Mouse (Mus musculus): Measurements from ENCODE around the gene Zbtb20.
A peak's percentile ranks its signal among the peaks of the same experiment; 100 is the strongest.
"Not testable (repeated sequence)": the region's sequence is repeated elsewhere in the genome, so short reads cannot be mapped to it uniquely, and the experiment has no call there.

Gene Zbtb20

DNA sequence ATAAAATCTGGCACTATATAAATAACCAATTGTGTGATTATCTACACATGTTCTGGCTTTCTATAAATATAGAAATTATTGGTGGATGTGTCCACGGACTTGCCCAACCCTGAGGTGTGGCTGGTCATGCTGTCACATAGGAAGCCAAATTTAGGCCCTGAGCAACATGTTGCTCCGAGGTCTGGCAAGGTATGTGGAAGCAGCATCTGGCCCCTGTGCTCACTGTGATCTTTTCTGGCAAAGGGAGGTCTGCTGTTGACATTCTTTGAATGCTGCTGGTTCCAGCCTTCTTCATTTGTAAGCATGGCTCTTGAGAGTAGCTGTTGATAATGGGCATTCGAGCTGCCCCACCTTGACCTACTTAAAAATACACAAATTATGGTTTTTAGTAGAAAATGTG is 35.0 kb downstream of the Zbtb20 start:
- DNase-seq: no peak

DNA sequence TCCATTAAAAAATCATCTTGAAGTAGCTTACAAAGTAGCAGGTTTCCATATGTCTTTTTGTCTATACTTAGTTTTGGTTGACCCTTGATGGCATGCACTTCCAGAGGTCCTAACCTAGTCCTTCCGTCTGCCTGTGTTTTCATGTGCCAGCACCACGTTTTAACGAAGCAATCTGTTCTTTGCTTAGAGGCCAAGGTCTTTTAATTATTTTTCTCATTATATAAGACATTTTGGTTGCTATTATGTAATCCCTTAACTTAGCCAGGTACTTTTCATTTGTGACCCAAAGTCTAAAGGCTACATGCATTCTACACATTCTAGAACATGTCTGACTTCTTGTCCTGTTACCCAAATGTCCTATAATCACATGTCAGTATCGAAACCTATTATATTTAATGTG is 35.6 kb downstream of the Zbtb20 start:
- no peak for DNase-seq

DNA sequence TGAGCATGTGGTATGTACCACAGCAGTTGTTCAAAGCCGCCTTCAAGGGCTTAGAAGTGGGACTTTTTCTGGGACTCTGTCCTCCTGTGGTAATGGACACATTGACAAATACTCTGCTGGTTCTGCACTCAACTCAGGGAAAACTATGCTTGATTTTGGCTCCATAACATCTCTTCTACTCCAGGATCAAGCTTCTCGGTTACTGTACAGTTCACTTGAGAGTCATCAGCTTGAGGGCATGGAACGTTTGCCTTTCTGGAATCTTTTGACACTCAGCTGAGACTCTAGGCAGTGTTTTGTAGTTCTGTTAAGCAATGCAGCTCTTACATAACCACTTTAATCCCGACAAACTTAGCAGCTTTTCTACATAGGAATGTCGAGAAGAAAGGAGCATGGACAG is 36.1 kb downstream of the Zbtb20 start:
- DNase-seq: no peak

DNA sequence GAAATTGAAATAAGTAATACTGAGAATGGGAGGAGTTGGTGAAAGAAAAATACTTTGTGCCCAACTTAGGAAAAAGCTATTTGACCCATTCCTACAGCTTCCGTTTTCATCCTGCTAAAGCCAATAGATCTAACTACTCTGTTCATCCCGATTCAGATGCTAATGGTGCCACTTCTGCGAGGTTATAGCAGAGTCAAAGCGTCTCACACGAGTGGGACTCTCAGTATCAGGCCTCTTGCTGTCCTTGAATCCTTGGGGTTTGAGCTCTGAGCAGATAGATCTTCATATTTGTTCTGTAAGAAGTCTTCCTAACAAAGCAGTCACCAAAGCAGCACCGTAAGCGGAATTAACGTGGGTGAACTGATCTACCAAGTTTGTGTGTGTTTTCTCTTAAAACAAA is 37.6 kb downstream of the Zbtb20 start:
- DNase-seq: no peak

DNA sequence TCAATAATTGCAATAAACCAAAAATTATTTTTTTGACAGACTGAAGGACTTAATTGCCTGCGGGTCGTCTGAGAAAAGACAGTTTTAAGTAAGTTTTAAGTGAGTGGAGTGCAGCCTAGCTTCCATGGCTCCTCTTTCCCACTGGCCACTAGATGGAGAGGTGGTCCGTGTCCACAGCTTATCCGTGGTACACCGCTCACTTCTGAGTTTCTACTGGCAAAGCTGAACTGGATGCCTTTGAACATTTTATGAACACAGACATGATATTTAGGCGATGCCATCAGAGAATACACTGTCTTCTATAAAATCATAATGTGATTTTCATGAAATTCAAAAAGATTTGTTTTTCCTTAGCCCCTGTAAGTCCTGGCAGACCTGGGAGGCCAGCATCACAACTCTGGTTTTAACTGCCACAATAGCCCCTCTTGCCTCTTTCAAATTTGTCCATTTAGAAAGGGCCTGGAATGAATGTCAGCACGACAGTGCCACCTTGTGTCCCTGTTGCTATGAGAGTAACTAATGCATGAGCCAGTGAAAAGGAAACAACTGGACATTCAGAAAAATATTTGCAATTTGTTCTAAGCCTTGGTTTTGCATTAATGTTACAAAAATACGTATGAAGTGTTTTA is 38.9 kb downstream of the Zbtb20 start:
- DNase-seq: peak; percentile 51

DNA sequence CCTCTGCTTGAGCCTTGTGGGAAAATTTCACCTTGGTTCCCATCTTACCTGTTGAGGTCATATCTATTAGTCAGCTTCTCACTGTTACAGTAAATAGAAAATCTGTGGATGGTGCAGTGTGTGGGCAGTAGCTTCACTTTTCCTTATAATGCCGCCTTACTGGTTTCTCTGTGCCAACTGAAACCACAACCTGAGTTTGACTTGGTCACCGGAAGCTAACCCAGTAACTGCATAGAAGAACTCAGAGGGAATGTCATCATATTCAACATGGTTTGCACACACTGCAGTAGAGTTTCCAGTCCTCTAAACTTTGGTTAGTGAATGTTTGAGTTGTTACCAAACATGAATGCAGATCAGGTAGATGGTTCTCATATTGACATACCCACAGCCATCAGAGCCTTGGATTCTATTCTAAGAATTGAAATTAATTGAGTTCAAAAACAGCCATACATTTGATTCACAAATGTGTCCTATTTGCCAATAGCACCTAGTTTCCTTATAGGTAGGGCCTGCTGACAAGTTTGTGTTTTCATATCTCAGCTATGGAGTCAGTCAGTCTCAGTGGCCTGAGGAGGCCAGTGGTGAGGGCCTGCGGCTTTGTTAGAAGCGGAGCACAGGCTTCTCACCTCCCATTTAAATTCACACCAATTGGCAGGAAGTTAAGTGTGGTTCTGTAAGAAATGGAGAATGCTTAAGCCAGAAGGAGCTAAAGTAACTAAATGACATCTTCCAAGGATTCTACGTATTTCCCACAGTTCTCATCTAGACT is 44.5 kb downstream of the Zbtb20 start:
- no peak for DNase-seq

DNA sequence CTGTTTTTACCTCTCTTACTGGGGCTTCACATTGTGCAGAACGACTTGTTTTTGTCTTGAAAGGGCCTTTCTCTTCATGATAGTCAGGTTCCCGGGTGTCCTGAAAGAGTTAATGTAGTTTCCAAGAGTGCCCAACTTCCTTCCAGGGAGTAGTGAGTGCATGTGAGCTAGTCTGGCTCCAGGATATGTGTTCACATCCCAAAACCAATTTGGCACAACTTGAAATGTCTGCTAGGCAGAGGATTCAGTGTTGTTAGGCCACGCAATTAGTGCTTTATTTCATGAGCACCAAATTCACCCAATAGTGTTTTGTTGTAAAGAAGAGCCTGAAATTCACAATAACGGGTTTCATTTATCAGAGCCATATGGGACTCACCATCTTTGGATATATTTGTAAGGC is 45.8 kb downstream of the Zbtb20 start:
- DNase-seq: no peak

DNA sequence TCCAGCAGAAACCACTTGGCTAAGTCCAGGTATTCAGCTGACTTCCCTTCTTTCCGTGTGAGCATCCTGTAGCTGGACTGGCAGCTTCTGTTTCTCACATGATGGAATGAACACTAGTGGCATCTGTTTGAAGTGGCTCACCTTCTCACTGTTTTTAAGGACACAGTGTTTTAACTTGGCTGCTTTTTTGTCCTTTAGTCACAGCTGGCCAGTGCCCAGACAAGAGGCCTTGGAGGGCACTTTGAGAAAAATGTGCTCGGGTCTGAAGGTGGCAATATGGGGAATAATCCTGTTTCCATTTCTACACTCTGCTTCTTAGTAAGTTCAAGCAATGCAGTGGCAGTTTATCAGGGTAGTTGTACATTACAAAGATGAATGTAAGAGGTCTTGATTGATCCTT is 62.5 kb downstream of the Zbtb20 start:
- DNase-seq: no peak

DNA sequence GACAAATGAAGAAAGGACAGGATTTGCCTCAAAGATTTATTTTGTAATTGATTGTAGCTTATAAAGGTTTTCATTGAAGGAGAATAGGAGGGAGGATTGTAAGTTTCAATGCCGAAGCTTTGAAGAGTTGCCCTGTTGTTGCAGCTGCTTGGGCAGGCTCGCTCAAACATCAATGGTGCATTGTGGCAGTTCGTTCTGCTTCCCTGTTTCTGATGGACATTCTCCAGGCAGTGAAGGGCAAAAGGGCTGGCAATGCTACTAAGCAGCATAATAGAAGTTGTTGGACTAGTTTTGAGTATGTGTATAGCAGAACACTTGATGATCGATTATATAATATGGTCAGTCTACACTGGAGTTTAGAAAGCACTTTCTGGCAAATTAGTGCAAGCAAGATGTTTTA is 71.3 kb downstream of the Zbtb20 start:
- DNase-seq: no peak

DNA sequence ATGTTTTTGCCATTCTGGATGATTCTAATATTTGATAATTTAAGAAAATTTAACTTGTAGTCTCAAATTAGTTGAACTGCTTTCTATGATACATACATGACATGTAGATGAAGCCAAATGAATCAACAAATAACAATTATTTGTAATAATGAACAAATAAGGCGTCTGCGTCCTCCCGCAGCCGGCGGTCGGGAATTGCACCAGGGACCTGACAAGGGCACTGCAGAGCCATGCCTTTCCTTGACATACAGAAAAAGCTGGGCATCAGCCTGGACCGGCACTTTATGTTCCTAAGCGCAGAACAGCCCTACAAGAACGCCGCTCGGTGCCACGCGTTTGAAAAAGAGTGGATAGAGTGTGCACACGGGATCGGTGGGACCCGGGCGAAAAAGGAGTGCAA is 79.7 kb downstream of the Zbtb20 start:
- not testable (repeated sequence) for DNase-seq

DNA sequence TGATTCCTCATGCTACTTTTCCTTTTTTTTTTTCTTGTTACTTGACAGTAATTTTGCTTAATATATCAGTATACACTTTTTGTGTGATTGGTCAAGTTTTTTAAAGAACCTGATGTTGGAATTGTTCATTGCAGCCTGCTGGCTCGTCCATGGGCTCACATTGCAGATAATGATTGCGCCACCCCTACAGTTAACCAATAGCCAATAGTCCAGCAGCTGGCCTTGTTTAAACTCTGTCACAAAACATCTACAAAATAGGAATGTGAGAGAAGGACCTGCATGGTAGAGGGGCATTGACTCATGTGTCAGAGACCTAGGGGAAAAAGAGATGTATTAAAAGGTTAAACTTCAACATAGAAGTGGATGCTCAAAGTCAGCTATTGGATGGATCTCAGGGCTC is 97.2 kb downstream of the Zbtb20 start:
- no peak for DNase-seq

DNA sequence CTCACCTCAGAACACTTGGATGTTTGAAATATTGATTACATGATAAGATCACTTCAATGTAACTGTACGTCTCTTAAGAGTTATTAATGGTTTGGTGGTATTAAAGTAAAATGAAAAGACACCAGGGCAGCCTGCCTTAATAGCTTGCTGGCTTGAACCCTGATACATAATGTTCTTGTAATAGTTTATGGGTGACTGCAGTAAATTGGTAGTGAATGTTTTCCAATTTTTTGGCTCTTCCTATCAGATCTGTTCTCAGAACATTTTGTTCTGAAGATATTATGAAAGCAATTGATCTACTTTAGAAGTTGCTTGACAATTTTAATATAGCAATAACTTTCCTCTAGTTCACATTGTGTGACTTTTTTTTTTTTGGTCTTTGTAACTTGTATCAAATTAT is 123.2 kb downstream of the Zbtb20 start:
- DNase-seq: no peak

DNA sequence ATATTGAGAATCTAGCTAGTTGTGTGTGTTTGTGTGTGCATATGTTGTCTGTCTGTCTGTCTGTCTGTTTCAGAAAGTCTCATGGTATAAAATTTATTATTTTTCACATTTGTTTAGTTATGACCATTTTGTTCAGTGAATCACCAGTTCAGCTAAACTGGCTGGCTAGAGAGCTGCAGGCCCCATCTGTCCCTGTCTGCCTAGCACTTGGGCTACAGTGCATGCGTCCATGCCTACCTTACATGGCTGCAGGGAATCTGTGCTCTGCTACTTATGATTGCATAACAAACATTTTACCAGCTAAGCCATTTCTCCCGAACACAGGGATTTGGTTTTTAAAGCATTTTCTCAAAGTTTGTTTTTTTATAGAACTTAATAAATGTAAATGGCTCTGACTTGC is 150.7 kb downstream of the Zbtb20 start:
- DNase-seq: no peak

DNA sequence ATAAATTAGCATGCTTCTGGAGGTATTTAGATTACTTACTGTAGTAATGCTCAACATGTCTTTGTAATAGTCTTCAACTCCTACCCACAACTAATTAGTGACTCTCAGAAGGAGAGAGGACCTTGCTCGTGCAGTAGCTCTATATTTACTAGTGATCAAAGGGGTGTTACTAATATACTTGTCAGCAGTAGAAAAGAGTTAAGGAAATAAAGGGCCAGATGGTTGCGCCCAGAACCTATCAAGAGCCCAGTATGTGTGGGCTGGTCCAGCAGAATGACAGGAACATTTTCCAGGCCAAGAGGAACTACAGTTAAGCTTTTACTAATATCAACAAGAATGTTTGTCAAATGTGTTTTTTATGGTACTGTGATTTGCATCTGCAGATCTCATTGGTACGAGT is 153.6 kb downstream of the Zbtb20 start:
- no peak for DNase-seq

DNA sequence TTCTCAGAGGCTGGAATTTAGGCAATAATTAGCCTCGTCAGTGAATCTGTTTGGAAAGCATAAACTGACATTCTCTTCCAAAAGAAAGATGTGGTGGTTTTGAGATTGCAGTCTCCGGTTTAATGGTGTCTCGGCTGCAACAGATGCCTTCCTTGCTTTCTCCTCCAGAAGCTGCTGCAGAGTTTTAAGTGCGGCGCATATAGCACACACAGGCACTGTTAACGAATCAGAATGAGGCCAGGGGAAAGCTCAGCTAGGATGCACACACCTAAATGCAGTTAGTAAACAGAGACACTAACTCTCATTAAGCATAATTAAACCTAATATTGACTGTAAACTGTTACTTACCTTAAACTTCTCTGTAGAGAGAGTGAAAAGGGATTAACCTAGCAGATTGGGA is 160.0 kb downstream of the Zbtb20 start:
- no peak for DNase-seq

DNA sequence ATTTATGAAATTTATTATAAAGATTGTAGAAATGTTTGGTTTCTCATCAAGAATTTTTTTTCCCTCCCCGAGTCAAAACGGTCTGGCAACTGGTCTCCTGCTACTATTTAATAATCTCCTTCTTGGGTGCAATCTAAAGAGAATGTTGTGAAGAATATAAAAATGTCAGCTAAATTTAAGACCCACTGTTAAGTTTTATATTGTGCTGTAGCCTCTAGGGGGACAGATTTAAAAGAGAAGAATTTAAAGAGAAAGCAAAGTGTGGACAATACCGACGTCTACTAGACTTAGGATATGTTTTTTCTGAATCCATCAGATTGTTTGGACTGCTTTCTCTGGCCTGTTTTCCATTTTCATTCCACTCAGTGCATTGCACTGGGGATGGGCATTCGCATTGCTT is 160.8 kb downstream of the Zbtb20 start:
- DNase-seq: no peak

DNA sequence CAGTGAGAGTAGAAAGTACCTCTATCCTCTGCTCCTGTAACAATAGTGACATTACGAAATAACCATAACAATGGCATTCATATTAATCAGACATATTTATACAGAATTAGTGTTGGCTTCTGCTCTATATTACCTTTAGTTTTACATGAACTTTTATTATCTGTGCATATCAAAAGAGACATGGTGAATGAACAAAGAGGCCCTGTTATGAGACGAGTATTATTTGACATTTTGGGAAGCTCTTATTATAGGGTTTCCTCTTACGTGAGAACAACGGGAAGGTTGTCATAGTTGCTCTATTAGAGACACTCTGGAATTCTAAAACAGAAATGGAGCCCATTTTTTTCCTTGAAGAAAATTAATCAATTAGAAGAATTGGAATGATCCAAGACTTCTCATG is 161.6 kb downstream of the Zbtb20 start:
- no peak for DNase-seq

DNA sequence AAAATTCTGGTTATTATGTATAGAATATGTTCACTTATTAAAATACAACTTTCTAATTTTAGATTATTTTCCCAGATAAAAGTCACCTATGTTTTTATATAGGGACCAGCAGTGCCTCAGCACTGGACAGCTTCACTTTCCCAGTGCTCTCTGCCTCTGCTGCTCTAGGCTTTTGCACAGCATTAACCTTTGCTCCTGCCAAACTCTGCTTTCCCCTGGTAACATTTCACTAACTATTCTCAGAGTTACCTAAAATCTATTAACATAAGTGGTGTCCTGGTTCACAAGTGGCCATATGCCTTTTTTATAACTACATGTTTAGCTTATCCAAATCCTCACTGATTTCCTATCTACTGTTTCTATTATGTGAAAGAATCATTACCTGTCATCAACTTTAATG is 169.9 kb downstream of the Zbtb20 start:
- no peak for DNase-seq

DNA sequence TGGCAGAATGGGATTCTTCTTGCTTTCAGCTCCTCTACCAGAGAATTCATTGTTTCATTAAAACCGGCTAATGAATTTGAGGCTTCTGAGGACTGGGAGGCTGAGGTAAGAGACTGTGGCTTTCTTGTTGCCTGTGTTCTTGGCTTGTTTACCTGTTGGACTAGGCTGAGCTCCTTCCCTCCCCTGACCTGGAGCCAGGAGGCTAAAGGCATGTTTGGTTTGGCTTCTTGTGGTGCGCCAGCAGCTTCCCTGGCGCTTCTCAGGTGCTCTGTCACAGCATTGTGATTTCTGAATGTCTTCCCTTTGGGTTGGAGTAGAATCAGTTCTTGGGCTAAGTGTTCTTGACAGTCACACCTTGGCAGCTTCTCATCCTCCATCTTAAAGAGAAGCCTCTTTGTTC is 171.0 kb downstream of the Zbtb20 start:
- no peak for DNase-seq

DNA sequence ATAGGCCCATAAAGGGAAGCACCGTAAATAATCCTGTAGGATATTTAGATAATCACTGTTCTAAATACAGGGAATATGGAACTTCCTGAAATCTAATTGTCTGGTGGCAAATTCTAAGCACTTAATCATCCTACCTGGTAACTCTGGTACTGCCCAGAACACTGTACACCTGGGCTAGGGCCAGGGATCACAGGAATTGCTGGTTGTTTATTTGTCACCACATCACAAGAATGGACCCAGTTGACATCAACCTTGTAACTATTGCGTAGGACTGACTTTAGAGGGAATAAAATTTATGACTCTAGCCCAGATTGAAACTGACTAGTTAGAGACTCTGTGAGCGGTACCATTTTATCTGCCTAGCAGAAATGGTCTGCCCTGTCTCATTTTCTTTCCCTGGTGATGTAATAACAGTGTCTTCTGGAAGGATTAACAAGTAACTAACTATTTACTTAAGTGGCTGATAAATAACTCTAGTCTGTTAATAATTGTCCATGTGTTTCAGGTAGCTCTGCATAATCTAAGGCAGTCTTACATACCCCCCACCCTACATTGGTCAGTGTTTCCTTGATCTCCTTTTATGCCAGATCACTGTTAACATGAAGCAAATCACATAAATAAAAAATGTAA is 194.1 kb downstream of the Zbtb20 start:
- DNase-seq: no peak

DNA sequence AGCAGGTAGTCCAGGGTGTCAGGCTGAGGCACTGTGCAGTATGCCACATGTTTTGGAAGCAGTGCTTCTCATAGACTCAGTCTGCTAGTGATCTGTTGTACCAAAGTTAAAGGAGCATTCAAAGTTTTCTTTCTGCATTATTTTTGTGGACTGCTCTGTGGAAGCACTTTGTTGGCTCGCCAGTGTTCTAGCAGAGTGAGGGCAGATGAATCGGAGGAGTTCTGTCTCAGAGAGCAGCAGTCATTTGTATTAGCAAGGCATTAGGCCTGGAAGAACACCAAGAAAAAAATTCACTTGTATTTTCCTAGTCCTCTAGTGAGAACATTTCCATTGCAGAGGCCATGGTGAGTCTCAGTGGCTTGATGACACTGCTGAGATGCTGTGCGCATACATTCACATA is 196.2 kb downstream of the Zbtb20 start:
- DNase-seq: no peak

DNA sequence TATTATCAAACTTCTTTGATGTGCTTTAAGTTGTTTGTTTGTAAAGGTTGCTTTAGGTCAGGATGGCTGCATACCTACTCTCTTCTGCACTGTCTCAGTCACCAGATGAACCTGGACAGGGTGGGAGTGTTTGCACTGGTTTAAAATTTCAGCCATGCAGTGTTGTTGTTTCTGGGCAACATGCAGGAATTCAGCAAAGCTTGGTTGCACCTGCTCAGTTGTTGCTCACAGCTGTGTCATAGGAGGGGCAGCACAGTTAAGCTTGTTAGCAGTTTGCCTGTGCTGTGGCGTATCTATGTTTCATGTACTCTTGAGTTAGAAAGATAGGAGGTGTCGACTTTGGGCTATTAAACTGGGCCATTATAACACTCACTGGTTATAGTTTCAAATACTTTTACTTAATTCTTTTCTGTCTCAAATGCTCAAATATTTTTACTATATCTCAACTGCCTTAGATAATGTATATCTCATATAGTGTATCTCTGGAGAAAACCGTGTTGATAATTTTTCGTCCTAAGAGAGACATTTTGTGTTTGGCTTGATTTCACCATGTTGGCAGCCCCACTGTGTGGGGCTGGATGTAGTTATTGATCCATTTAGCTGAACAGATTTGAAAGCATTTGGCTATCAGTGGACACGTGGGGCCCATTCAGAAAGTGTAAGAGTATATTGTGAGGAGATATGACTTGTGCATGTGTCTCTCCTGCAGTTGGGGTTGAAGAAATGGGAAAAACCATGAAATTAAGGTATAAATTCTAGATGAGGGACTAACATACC is 197.3 kb downstream of the Zbtb20 start:
- DNase-seq: no peak

DNA sequence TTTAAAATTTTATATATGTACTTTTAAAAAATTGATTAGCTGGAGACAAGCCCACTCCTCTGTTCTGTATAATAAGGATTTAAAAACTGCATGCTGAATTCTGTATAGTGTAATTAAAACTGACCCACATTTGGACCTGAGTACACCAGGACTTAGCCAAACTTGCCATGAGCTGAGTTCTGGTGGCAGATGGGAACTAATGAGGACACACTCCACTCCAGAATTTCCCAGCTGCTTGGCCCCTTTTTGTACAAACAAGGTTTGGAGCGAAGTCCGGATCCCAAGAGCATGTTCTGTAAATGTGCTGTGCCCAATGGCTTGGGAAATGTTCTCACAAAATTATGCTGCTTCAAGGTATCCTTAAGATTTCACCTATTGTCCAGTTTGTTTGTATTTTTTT is 204.7 kb downstream of the Zbtb20 start:
- no peak for DNase-seq

All from thymus, postnatal 25 days (tissue).